Mouse (Mus musculus) CH12.LX (cell line): Measurements from ENCODE around the gene Actn4. TPM values are rescaled to one million over a fixed set of nuclear protein-coding genes. Genes with fewer than 3 reads are reported as not detected.

ENCODE experiments used
- DNase-seq: peaks from one replicate; pipeline ENCODE4 v3.0.0-alpha.2; 2013; ENCODE audit errors: extremely low read depth
- H3K27ac ChIP-seq: 2 replicates; pipeline ENCODE4 v1.5.1; 2012; ENCODE audit warnings: low read depth, mild to moderate bottlenecking, control low read depth, moderate library complexity; ENCODE audit not compliant: insufficient read depth
- H3K27me3 ChIP-seq: replicated peaks from 2 replicates; pipeline ENCODE3; 2012; ENCODE audit warnings: inconsistent platforms
- H3K36me3 ChIP-seq, 2 experiments: replicated peaks in 1 of 2; 2 replicates each; pipeline versions ENCODE3 to v1.6.1; 2012; ENCODE audit warnings: inconsistent platforms in 1 of 2, low read length in 1 of 2, mild to moderate bottlenecking in 1 of 2, mixed read lengths in 1 of 2, moderate library complexity in 1 of 2; ENCODE audit not compliant: control insufficient read depth in 1 of 2, insufficient read depth in 1 of 2
- H3K4me1 ChIP-seq, 2 experiments: 2 replicates each; pipeline ENCODE4 v1.6.1; 2012; ENCODE audit warnings: inconsistent platforms in 1 of 2, moderate library complexity in 1 of 2; ENCODE audit not compliant: insufficient read depth in 2 of 2, control insufficient read depth in 1 of 2
- H3K4me2 ChIP-seq: 2 replicates; pipeline ENCODE4 v1.6.1; 2012; ENCODE audit warnings: low read depth, mild to moderate bottlenecking, control low read depth; ENCODE audit not compliant: poor library complexity, insufficient read depth, severe bottlenecking
- H3K4me3 ChIP-seq, 3 experiments: fragments of 150-350 bp in 1 of 3; sonication (generic) in 1 of 3; replicated peaks in 1 of 3; 2 replicates each; pipeline versions ENCODE3 to v1.5.1; 2011 to 2012; ENCODE audit warnings: low read depth in 2 of 3, low read length in 2 of 3, mild to moderate bottlenecking in 2 of 3, moderate library complexity in 2 of 3, control low read depth in 1 of 3, improper control_type of control experiment in 1 of 3, inconsistent platforms in 1 of 3, mixed read lengths in 1 of 3; ENCODE audit not compliant: poor library complexity in 1 of 3
- H3K79me2 ChIP-seq: replicated peaks from 2 replicates; pipeline ENCODE4 v1.6.1; 2012; ENCODE audit warnings: mild to moderate bottlenecking, moderate library complexity; ENCODE audit not compliant: control insufficient read depth, poor library complexity, insufficient read depth, severe bottlenecking; ENCODE audit errors: extremely low read depth
- H3K9ac ChIP-seq: 2 replicates; pipeline ENCODE4 v1.6.1; 2012; ENCODE audit warnings: low read depth, mild to moderate bottlenecking, control low read depth, moderate library complexity; ENCODE audit not compliant: insufficient read depth
- H3K9me3 ChIP-seq: replicated peaks from 2 replicates; pipeline ENCODE3; 2012; ENCODE audit warnings: low read length, inconsistent platforms, mixed read lengths
- CHD1 ChIP-seq: IDR thresholded peaks from 2 replicates; pipeline ENCODE4 v1.6.1; 2012; ENCODE audit warnings: low read depth, low read length, improper control_type of control experiment, inconsistent platforms
- CTCF ChIP-seq, 2 experiments: IDR thresholded peaks in 1 of 2; conservative IDR thresholded peaks in 1 of 2; 2 replicates each; pipeline ENCODE4 v1.5.1; 2011 to 2012; ENCODE audit warnings: low read depth in 2 of 2, low read length in 2 of 2, improper control_type of control experiment in 1 of 2, inconsistent platforms in 1 of 2, mild to moderate bottlenecking in 1 of 2, moderate library complexity in 1 of 2
- ELF1 ChIP-seq: IDR thresholded peaks from 2 replicates; pipeline ENCODE4 v1.6.1; 2014; ENCODE audit warnings: low read depth, mild to moderate bottlenecking, inconsistent platforms, low read length, improper control_type of control experiment
- ETS1 ChIP-seq: conservative IDR thresholded peaks from 2 replicates; pipeline ENCODE4 v1.6.1; 2012; ENCODE audit warnings: low read depth, mild to moderate bottlenecking, inconsistent platforms, low read length, improper control_type of control experiment, moderate library complexity
- IRF4 ChIP-seq: IDR thresholded peaks from 2 replicates; pipeline ENCODE4 v1.6.1; 2014; ENCODE audit warnings: low read depth, mild to moderate bottlenecking, inconsistent platforms, low read length, improper control_type of control experiment
- JUND ChIP-seq: conservative IDR thresholded peaks from 2 replicates; pipeline ENCODE4 v1.6.1; 2011; ENCODE audit warnings: low read depth, low read length, improper control_type of control experiment
- MAX ChIP-seq: IDR thresholded peaks from 2 replicates; pipeline ENCODE4 v1.6.1; 2011; ENCODE audit warnings: low read length, improper control_type of control experiment
- MAZ ChIP-seq: IDR thresholded peaks from 2 replicates; pipeline ENCODE4 v1.6.1; 2012; ENCODE audit warnings: low read depth, mild to moderate bottlenecking, inconsistent platforms, low read length, improper control_type of control experiment, moderate library complexity
- NELFE ChIP-seq: IDR thresholded peaks from 2 replicates; pipeline ENCODE4 v1.6.1; 2011; ENCODE audit warnings: low read depth, low read length, improper control_type of control experiment
- PAX5 ChIP-seq: IDR thresholded peaks from 2 replicates; pipeline ENCODE4 v1.6.1; 2012; ENCODE audit warnings: low read length, inconsistent platforms, mixed read lengths
- POLR2AphosphoS2 ChIP-seq: IDR thresholded peaks from 2 replicates; pipeline ENCODE4 v1.6.1; 2011; ENCODE audit warnings: low read depth, low read length, improper control_type of control experiment
- RCOR1 ChIP-seq: conservative IDR thresholded peaks from 2 replicates; pipeline ENCODE4 v1.6.1; 2012; ENCODE audit warnings: low read depth, mild to moderate bottlenecking, inconsistent platforms, low read length, improper control_type of control experiment
- TCF12 ChIP-seq: IDR thresholded peaks from 2 replicates; pipeline ENCODE4 v1.6.1; 2014; ENCODE audit warnings: low read depth, mild to moderate bottlenecking, inconsistent platforms, low read length, improper control_type of control experiment
- UBTF ChIP-seq: IDR thresholded peaks from 2 replicates; pipeline ENCODE4 v1.6.1; 2012; ENCODE audit warnings: low read depth, mild to moderate bottlenecking, inconsistent platforms, low read length, improper control_type of control experiment, moderate library complexity
- USF2 ChIP-seq: conservative IDR thresholded peaks from 2 replicates; pipeline ENCODE4 v1.6.1; 2011; ENCODE audit warnings: low read depth, low read length, improper control_type of control experiment
- ZMIZ1 ChIP-seq: IDR thresholded peaks from 2 replicates; pipeline ENCODE4 v1.6.1; 2012; ENCODE audit warnings: low read depth, mild to moderate bottlenecking, inconsistent platforms, low read length, improper control_type of control experiment
- ZNF384 ChIP-seq: IDR thresholded peaks from 2 replicates; pipeline ENCODE4 v1.6.1; 2012; ENCODE audit warnings: low read depth, low read length, improper control_type of control experiment, inconsistent platforms
- dilution Hi-C: fragments of 300-500 bp; cut with MboI; formaldehyde crosslinking; loops from 2 replicates; pipeline ENCODE4 v1.14.3; 2020; ENCODE audit warnings: low sequenced_read_pairs; ENCODE audit not compliant: extremely low pct_unique_long_range_greater_than_20kb, extremely low pct_ligation_motif_present
- in situ Hi-C: fragments of 300-500 bp; cut with MboI; formaldehyde crosslinking; loops from 3 replicates; pipeline ENCODE4 v1.14.3; 2019; ENCODE audit warnings: low sequenced_read_pairs, low pct_ligation_motif_present, low pct_unique_long_range_greater_than_20kb, mixed read lengths
- polyA plus RNA-seq: library from polyadenylated mRNA; unstranded; fragments of >175 nt; gene quantifications from 2 replicates; pipeline ENCODE4 v1.2.1, GENCODE M21; 2012; ENCODE audit warnings: low read depth; ENCODE audit not compliant: insufficient read length
- total RNA-seq, 2 experiments: library from RNA; depleted of rRNA; stranded (reverse); fragments of 300-350 nt in 1 of 2; fragments of >200 nt in 1 of 2; gene quantifications; 2 replicates each; pipeline ENCODE4 v1.2.3; 2012 to 2014

The Actn4 gene
- total and polyA plus RNA-seq, 3 experiments = 56.9 to 145 (median 63.4) TPM

DNA sequence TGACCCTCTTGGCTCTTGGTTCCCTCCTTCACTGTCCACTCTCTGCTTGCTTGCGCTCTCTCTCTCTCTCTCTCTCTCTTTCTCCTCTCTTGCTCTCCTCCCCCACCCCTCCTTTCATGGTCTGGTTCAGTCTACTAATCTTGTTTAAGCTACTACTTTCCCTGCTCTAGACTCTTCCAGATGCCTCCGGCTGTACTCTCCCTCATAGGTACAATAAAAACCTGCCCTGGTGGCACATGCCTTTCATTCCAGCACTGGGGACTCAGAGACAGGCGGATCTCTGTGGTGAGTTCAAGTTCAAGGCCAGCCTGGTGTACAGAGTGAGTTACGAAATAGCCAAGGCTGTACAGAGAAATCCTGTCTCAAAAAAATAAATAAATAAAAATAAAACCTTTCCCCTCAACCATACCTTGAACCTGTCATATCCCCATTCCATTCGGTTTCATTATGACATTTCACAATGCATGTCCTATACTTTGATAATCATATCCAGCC, 3.3 kb upstream of the Actn4 start:
- Histone ChIP-seq H3K9me3 (no peaks in the 10 kb centered on the region), H3K4me2 (no peak overlapping the region), H3K79me2 (peaks cover 15% of the 10 kb centered on the region), H3K9ac (no peak overlapping the region), H3K27ac (no peak overlapping the region), H3K4me1 (peaks cover 2 to 13% of the 10 kb centered on the region in 2 experiments; a peak in 2 of 4 replicates), H3K27me3 (no peaks in the 10 kb centered on the region), H3K4me3 (no peak overlapping the region), H3K36me3 (peaks cover 2 to 19% of the 10 kb centered on the region in 2 experiments)
- dilution Hi-C loops = no loop called here
- TF ChIP-seq MAX = no peak
- no peak for TF ChIP-seq IRF4
- no peak for TF ChIP-seq CTCF (conservative IDR thresholded peaks at IDR 0.05 in 1 of 2, IDR thresholded peaks at IDR 0.05 in 1 of 2; ENCODE audit: low read depth in 2 of 2, low read length in 2 of 2)
- TF ChIP-seq RCOR1 = no peak
- no peak for TF ChIP-seq UBTF
- no peak for TF ChIP-seq CHD1
- TF ChIP-seq ZMIZ1 = no peak
- TF ChIP-seq JUND = no peak
- no peak for TF ChIP-seq TCF12
- TF ChIP-seq MAZ = no peak
- no peak for TF ChIP-seq NELFE
- TF ChIP-seq ELF1 = no peak
- TF ChIP-seq ZNF384 = no peak
- TF ChIP-seq USF2 = no peak
- no peak for TF ChIP-seq POLR2AphosphoS2
- TF ChIP-seq ETS1 = no peak
- no peak for TF ChIP-seq PAX5
- in situ Hi-C loops = no loop called here
- DNase-seq = no peak

DNA sequence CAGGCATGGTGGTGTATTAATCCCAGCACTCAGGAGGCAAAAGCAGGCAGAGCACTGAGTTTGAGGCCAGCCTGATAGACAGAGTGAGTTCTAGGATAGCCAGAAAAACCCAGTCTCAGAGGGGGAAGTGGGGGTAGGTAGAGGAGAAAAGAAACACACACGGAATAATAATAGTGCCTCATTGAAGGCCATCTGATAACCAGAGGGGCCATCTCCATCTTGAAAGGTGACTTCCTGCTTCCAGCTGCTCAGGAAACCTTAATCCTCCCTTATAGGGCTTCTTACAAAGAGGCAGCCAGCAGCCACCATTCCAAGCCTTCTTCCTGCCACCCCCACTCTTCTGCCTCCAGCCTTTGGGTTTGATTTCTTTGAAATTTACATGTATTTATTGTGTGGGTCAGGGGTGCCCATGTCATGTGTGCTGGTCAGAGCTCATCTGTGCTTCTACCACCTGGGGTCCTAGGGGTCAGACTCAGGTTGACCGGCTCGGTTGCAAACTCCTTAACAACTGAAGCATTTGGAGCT, 1.3 kb upstream of the Actn4 start:
- Histone ChIP-seq H3K9me3 (no peaks in the 10 kb centered on the region), H3K4me2 (no peak overlapping the region), H3K4me1 (peaks cover 12 to 32% of the 10 kb centered on the region in 2 experiments), H3K9ac (no peak overlapping the region), H3K4me3 (no peak overlapping the region), H3K27ac (no peak overlapping the region), H3K36me3 (peaks cover 0 to under 1% of the 10 kb centered on the region in 2 experiments), H3K27me3 (no peaks in the 10 kb centered on the region), H3K79me2 (peaks cover 34% of the 10 kb centered on the region)
- in situ Hi-C loops (no loop called here), dilution Hi-C loops (no loop called here)
- DNase-seq = no peak
- TF ChIP-seq ELF1 = no peak
